Mouse (Mus musculus) cerebellum, adult 2 months (tissue): ENCODE measurements around the gene Pdia5.

Experiments
- CTCF ChIP-seq: fragments of 200-500 bp; IDR thresholded peaks from 2 replicates; pipeline ENCODE4 v1.5.1; 2011; ENCODE audit warnings: low read depth, mild to moderate bottlenecking, control low read depth, low read length, moderate library complexity, borderline replicate concordance; ENCODE audit not compliant: insufficient read depth
- POLR2A ChIP-seq: fragments of 200-500 bp; IDR thresholded peaks from 2 replicates; pipeline ENCODE4 v1.6.1; 2011; ENCODE audit warnings: low read length, control low read depth, borderline replicate concordance; ENCODE audit not compliant: insufficient read depth

DNA sequence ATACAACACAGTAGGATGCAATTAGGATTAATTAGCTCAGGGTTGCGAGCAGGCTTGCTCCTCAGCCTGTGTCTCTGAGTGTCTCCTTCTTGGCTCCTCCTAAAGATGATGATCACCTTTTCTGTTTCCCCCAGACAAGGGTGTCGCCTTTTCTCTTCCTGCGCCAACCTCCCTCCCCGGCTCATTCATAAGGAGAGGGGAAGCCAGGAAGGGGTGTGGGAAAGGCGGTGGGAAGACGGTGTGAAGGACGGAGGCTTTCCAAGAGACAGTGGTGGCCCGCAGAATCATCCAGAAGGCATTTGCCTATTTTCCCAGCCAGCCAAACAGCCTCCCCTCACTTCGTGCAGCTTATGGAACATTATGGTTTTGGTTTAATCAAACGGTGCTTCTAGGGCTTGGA is 48.4 kb upstream of the Pdia5 start:
- TF ChIP-seq CTCF (no peak), POLR2A (no peak)
